Mouse (Mus musculus) lung, embryonic 15.5 days (tissue): ENCODE measurements around the gene Gpsm1. TPM values are rescaled to one million over a fixed set of nuclear protein-coding genes. Genes with fewer than 3 reads are reported as not detected.
"Not testable (repeated sequence)": the region's sequence is repeated elsewhere in the genome, so short reads cannot be mapped to it uniquely, and the experiment has no call there.

ENCODE experiments used
- ATAC-seq: fragments of 200-750 bp; cut with Nextera tagmentation; 2 replicates; pipeline ENCODE4 v1.8.0; 2017; ENCODE audit warnings: moderate number of reproducible peaks, borderline replicate concordance; ENCODE audit not compliant: low FRiP score, low TSS enrichment; ENCODE audit errors: extremely low read depth
- H3K27ac ChIP-seq: fragments of 300-500 bp; sonication (generic); 2 replicates; pipeline ENCODE4 v1.5.1; 2015; ENCODE audit warnings: moderate library complexity, mild to moderate bottlenecking, inconsistent platforms
- H3K27me3 ChIP-seq: fragments of 300-500 bp; sonication (generic); 2 replicates; pipeline ENCODE4 v1.6.1; 2015; ENCODE audit warnings: inconsistent platforms
- H3K36me3 ChIP-seq: fragments of 300-500 bp; sonication (generic); 2 replicates; pipeline ENCODE4 v1.6.1; 2015; ENCODE audit warnings: inconsistent platforms
- H3K4me1 ChIP-seq: fragments of 300-500 bp; sonication (generic); 2 replicates; pipeline ENCODE4 v1.6.1; 2015; ENCODE audit warnings: inconsistent platforms
- H3K4me2 ChIP-seq: fragments of 300-500 bp; sonication (generic); 2 replicates; pipeline ENCODE4 v1.6.1; 2015; ENCODE audit warnings: inconsistent platforms, mild to moderate bottlenecking, moderate library complexity
- H3K4me3 ChIP-seq: fragments of 300-500 bp; sonication (generic); 2 replicates; pipeline ENCODE4 v1.5.1; 2015; ENCODE audit warnings: mild to moderate bottlenecking, inconsistent platforms
- H3K9ac ChIP-seq: fragments of 300-500 bp; sonication (generic); 2 replicates; pipeline ENCODE4 v1.6.1; 2015; ENCODE audit warnings: inconsistent platforms
- H3K9me3 ChIP-seq: fragments of 300-500 bp; sonication (generic); 2 replicates; pipeline ENCODE4 v1.6.1; 2016; ENCODE audit warnings: inconsistent platforms
- WGBS: fragments of 180-500 bp; shearing (Covaris S2); methylation state at CpG from one replicate; pipeline ENCODE4 v1.1.7; 2015; 5-methylcytosine and 5-hydroxymethylcytosine counted together
- polyA plus RNA-seq: library from polyadenylated mRNA; unstranded; fragments of >200 nt; fragmentation: Nextera tagmentation; extraction: Ambion mirVana; gene quantifications from 2 replicates; pipeline ENCODE4 v1.2.1, GENCODE M21; 2015

The Gpsm1 gene
- polyA plus RNA-seq, 1 experiment from 2014 or later = 54.6 TPM

- Histone ChIP-seq H3K4me1 (peaks cover 14% of the 10 kb centered on the region), H3K27me3 (no peaks in the 10 kb centered on the region), H3K4me3 (no peak overlapping the region), H3K9ac (no peak overlapping the region), H3K4me2 (no peak overlapping the region), H3K9me3 (no peaks in the 10 kb centered on the region), H3K36me3 (peaks cover 37% of the 10 kb centered on the region), H3K27ac (no peak overlapping the region)
- 78% methylated on average over 5 of the region's 5 CpGs for WGBS
- no peak for ATAC-seq
Observed at GRCm38 (mm10) chr2:26362991-26363390, 47.7 kb downstream of the Gpsm1 start.

GRCm38 (mm10) chr2:26363481-26363880 lies 48.2 kb downstream of the Gpsm1 start:
- WGBS = 46% methylated on average over 5 of the region's 5 CpGs
- Histone ChIP-seq H3K27me3 (no peaks in the 10 kb centered on the region), H3K9me3 (no peaks in the 10 kb centered on the region), H3K27ac (no peak overlapping the region), H3K9ac (no peak overlapping the region), H3K36me3 (peaks cover 42% of the 10 kb centered on the region), H3K4me1 (peaks cover 14% of the 10 kb centered on the region), H3K4me3 (no peak overlapping the region), H3K4me2 (no peak overlapping the region)
- no peak for ATAC-seq

- Histone ChIP-seq H3K27me3 (no peaks in the 10 kb centered on the region), H3K27ac (peak overlapping the region; percentile 48), H3K4me1 (peaks cover 14% of the 10 kb centered on the region), H3K9me3 (no peaks in the 10 kb centered on the region), H3K4me3 (no peak overlapping the region), H3K4me2 (no peak overlapping the region), H3K9ac (no peak overlapping the region), H3K36me3 (peaks cover 56% of the 10 kb centered on the region)
- ATAC-seq = peak; percentile 50; the same call in 1 of the 2 replicates
- 59% methylated on average over 10 of the region's 10 CpGs for WGBS
Observed at GRCm38 (mm10) chr2:26364738-26365465, 49.6 kb downstream of the Gpsm1 start.

DNA sequence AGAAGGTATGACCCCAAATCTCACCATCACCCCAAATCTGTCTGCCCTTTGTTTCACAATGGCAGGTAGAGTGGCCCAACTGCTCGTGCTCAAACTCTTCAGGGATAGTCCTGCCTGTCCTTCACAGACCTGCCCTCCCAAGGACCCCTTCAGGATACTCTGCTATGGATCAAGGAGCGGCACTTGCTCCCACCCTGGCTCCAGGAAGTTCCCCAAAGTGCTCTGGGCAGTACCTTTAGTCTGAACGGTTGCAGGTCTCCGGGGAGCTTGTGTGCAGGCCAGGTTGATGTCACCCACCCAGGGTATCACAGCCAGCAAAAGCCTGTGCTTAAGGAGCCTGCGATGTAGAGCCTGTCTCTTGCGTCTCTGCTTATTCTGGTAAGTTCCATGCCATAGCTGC lies 52.6 kb downstream of the Gpsm1 start:
- ATAC-seq = no peak

DNA sequence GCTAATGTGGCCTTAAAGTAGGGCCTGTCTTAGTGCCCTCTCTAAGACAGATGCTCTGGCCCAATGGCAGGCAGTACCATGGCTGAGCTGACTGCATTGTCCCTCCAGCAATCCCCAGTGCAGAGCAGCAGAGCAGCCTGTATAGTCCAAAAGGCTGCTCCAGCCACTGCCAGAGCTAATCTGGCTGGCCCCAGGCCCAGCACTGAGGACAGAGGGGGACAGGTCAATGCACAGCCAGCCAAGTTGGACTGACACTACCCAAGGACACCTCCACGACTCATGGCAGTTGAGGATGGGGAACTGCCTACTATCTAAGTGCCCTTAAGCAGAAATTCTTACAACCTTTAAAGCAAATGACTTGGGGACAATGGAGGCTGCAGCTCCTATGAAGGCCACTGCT lies 53.3 kb downstream of the Gpsm1 start:
- H3K27ac ChIP-seq = no peak overlapping the region
- H3K4me1 ChIP-seq = peaks cover 14% of the 10 kb centered on the region
- ATAC-seq = no peak
- no peaks in the 10 kb centered on the region for H3K9me3 ChIP-seq
- no peaks in the 10 kb centered on the region for H3K27me3 ChIP-seq
- WGBS = 85% methylated on average over 1 of the region's 1 CpGs
- no peak overlapping the region for H3K4me3 ChIP-seq
- peaks cover 87% of the 10 kb centered on the region for H3K36me3 ChIP-seq
- no peak overlapping the region for H3K4me2 ChIP-seq
- H3K9ac ChIP-seq = no peak overlapping the region

More for the DNA sequence above, 52.6 kb downstream of the Gpsm1 start:
- H3K9ac ChIP-seq = no peak overlapping the region
- peaks cover 14% of the 10 kb centered on the region for H3K4me1 ChIP-seq
- H3K36me3 ChIP-seq = peaks cover 82% of the 10 kb centered on the region
- no peaks in the 10 kb centered on the region for H3K27me3 ChIP-seq
- H3K9me3 ChIP-seq = no peaks in the 10 kb centered on the region
- H3K4me3 ChIP-seq = no peak overlapping the region
- 91% methylated on average over 6 of the region's 6 CpGs for WGBS
- no peak overlapping the region for H3K4me2 ChIP-seq
- H3K27ac ChIP-seq = no peak overlapping the region

- WGBS = 94% methylated on average over 8 of the region's 8 CpGs
- Histone ChIP-seq H3K36me3 (peaks cover 95% of the 10 kb centered on the region), H3K4me2 (no peak overlapping the region), H3K27me3 (no peaks in the 10 kb centered on the region), H3K27ac (no peak overlapping the region), H3K9me3 (no peaks in the 10 kb centered on the region), H3K4me1 (no peaks in the 10 kb centered on the region), H3K9ac (no peak overlapping the region), H3K4me3 (no peak overlapping the region)
- no peak for ATAC-seq
Observed at GRCm38 (mm10) chr2:26372396-26372795, 57.1 kb downstream of the Gpsm1 start.

DNA sequence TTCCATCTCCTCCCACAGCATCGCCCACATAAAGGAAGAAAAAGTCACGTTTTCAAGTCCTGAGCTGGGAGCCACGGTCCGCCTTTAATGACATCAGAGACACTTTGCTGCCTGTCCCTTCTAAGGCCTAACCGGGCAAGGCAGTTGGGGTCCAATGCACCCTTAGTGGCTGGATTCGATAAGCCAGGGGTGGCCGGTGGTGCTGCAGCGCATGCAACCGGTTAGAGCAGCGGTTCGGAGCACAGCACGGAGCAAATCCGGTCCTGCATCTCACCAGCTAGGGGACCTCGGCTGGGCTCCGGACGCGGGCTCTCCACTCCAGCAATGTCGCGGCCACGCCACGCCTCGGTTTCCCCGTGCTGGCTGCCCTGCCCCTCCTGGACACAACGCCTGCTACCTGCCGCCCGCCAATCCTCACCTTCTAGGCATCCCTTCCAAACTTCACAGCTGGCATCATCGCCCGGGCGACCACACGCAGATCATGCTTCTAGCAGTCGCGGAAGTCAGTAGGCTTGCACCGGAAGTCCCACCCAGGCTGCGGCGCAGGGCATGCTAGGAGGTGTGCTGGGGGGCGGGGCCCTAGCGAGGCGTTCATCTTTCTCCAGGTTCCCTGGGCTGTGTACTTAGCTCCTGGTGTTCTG lies 64.9 kb downstream of the Gpsm1 start, which contains the start of gene Snapc4:
Gene Snapc4, minus strand, starts transcription at position 523 of the 641 bp plus-strand sequence.
- WGBS = under 1% methylated on average over 38 of the region's 38 CpGs
- peak within 1 kb of the TSS; percentile 89 for H3K4me2 ChIP-seq
- peak within 1 kb of the TSS; percentile 78 for H3K4me3 ChIP-seq
- H3K4me1 ChIP-seq = peaks cover 4% of the 10 kb centered on the region
- peak within 1 kb of the TSS; percentile 25; the same call in 1 of the 2 replicates for H3K27ac ChIP-seq
- H3K9ac ChIP-seq = peak within 1 kb of the TSS; percentile 71
- H3K27me3 ChIP-seq = no peaks in the 10 kb centered on the region
- peak; percentile 95 for ATAC-seq
- H3K36me3 ChIP-seq = peaks cover 67% of the 10 kb centered on the region
- no peaks in the 10 kb centered on the region for H3K9me3 ChIP-seq

DNA sequence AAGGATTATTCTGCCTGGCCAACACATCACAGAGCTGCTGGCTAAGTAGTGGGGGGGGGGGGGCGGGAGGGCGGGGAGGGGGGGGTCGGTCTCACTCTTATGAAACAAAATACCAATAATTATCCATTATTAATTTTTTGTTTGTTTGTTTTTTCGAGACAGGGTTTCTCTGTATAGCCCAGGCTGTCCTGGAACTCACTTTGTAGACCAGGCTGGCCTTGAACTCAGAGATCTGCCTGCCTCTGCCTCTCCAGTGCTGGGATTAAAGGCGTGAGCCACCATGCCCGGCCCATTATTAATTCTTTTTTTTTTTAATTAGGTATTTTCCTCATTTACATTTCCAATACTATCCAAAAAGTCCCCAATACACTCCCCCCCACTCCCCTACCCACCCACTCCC lies 65.6 kb downstream of the Gpsm1 start:
- not testable (repeated sequence) for H3K4me1 ChIP-seq, ATAC-seq, H3K9me3 ChIP-seq, H3K27me3 ChIP-seq
- peaks cover 67% of the 10 kb centered on the region for H3K36me3 ChIP-seq
- 0 out of 2 replicates have a peak overlapping the region, but pooled peaks have one; percentile 25 for H3K27ac ChIP-seq
- WGBS = 20% methylated on average over 6 of the region's 6 CpGs
- peak overlapping the region; percentile 78 for H3K4me3 ChIP-seq
- H3K4me2 ChIP-seq = peak overlapping the region; percentile 89
- H3K9ac ChIP-seq = peak overlapping the region; percentile 71; the same call in 1 of the 2 replicates

DNA sequence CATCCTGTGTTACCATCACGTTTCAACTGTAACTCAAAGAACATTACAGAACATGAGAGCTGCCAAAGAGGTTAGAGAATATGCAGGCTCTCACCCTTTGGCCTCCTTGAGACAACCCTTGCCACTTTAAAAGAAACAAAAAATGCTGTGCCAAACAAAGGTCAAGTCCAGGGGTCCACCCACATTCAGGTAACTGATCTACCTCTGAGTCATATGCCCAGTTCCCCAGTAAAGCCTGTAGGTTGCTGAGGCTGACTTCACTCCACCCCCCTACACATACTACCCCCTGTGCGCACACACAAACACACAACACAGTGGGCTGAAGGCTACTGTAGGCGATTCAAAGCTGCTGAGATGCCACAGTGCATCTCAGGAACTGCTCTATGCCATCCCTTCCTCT lies 72.4 kb downstream of the Gpsm1 start:
- Histone ChIP-seq H3K9ac (peak overlapping the region; percentile 90; the same call in 1 of the 2 replicates), H3K27me3 (no peaks in the 10 kb centered on the region), H3K36me3 (peaks cover 72% of the 10 kb centered on the region), H3K27ac (no peak overlapping the region), H3K9me3 (no peaks in the 10 kb centered on the region), H3K4me3 (peak overlapping the region; percentile 76), H3K4me2 (peak overlapping the region; percentile 94), H3K4me1 (peaks cover 19% of the 10 kb centered on the region)
- no peak for ATAC-seq
- 75% methylated on average over 3 of the region's 3 CpGs for whole genome bisulfite sequencing

DNA sequence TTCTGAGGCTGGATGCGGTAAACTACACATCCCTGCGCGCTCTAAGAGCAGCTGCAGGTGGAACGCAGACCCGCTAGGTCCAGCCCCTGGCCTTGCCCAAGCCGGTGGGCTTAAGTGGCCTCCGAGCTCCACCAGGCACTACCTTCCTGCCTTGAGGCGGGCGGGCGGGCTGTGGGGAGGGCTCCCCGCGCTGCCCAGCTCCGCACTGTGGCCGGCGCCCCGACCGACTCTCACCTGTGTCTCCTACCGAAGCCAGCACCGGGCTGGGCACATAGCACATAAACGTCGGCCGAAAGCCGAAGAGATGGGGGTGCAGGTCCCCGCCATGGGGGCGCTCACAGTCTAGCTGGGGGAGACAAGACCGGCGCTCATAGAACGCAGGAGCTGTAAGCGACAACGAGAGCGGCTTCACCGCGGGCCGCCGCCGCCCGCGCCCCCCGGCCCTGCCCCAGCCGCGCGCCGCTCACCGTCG lies 73.4 kb downstream of the Gpsm1 start:
- under 1% methylated on average over 34 of the region's 45 CpGs for WGBS

GRCm38 (mm10) chr2:26389154-26389690 lies 73.9 kb downstream of the Gpsm1 start, which contains the start of the genes Entr1 and Pmpca:
TSS of gene Entr1 (minus strand) at chr2:26389316.
TSS of gene Pmpca (plus strand) at chr2:26389339.
- peaks cover 72% of the 10 kb centered on the region for H3K36me3 ChIP-seq

More for the DNA sequence above, 73.4 kb downstream of the Gpsm1 start:
- Histone ChIP-seq H3K27me3 (no peaks in the 10 kb centered on the region), H3K4me3 (peak overlapping the region; percentile 76), H3K9ac (peak overlapping the region; percentile 90), H3K36me3 (peaks cover 72% of the 10 kb centered on the region), H3K9me3 (no peaks in the 10 kb centered on the region), H3K4me1 (peaks cover 19% of the 10 kb centered on the region), H3K4me2 (peak overlapping the region; percentile 94), H3K27ac (peak overlapping the region; percentile 42; the same call in 1 of the 2 replicates)
- ATAC-seq = peak; percentile 53; the same call in 1 of the 2 replicates

More at GRCm38 (mm10) chr2:26389154-26389690, 73.9 kb downstream of the Gpsm1 start, which contains the start of the genes Entr1 and Pmpca:
- peak; percentile 87 for ATAC-seq
- Histone ChIP-seq H3K9ac (peak within 1 kb of the TSS; percentile 90), H3K4me3 (peak within 1 kb of the TSS; percentile 76), H3K27ac (peak within 1 kb of the TSS; percentile 42; the same call in 1 of the 2 replicates), H3K27me3 (no peaks in the 10 kb centered on the region), H3K4me2 (peak within 1 kb of the TSS; percentile 94), H3K9me3 (no peaks in the 10 kb centered on the region), H3K4me1 (peaks cover 19% of the 10 kb centered on the region)
- under 1% methylated on average over 60 of the region's 60 CpGs for WGBS
